Mouse (Mus musculus): Measurements from ENCODE around the gene Lcorl.

Gene Lcorl

GRCm38 (mm10) chr5:45857254-45858011 lies at the start of gene Lcorl:
TSS of gene Lcorl (minus strand) at chr5:45857615.
- under 1% methylated on average over 73 of the region's 79 CpGs for WGBS

- WGBS: 97% methylated on average over 2 of the region's 2 CpGs
These were observed 47.3 kb upstream of the Lcorl start for GRCm38 (mm10) chr5:45904683-45905082.

- WGBS: 81% methylated on average over 3 of the region's 3 CpGs
These were observed 45.8 kb upstream of the Lcorl start for GRCm38 (mm10) chr5:45903246-45903645.

DNA sequence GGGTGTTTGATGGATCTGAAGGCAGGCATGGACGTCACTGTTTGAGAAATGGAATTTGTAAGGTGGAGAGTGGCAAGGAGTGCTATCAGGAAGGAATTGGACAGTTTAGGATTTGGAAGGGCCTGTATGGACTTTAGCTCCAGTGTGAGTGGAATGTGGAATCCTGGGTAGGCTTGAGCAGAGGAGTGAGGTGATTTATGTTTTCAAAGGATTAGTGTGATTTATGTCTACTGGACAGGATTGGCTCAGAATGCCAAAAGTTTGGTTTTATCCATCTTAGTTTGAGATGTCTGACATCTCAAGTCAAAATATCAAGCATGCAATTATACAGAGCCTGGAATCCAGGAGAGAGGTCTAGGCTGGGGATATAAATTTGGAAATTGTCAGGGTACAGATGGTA lies 37.9 kb upstream of the Lcorl start:
- 82% methylated on average over 1 of the region's 1 CpGs for WGBS

- WGBS: 92% methylated on average over 3 of the region's 3 CpGs
These were observed 36.3 kb upstream of the Lcorl start for GRCm38 (mm10) chr5:45893696-45894095.

DNA sequence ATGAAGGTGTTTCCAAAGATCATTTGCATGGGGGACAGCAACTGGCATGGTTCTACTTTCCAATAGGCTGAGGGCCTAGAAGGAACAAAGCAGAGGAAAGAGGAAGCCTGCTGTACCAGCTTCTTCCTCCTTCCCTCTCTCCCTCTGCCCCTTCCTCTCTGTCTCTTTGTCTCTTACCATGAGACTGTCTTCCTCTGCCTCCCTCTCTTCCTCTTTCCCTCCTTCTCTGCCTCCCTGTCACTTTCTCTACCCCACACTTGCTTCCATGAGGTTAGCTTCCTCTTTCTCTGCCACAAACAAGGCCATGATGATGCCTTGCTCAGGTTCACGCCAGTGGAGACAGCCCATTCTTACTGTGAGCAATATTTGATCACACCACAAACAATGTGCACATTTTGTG lies 18.9 kb upstream of the Lcorl start:
- 98% methylated on average over 1 of the region's 1 CpGs for WGBS

DNA sequence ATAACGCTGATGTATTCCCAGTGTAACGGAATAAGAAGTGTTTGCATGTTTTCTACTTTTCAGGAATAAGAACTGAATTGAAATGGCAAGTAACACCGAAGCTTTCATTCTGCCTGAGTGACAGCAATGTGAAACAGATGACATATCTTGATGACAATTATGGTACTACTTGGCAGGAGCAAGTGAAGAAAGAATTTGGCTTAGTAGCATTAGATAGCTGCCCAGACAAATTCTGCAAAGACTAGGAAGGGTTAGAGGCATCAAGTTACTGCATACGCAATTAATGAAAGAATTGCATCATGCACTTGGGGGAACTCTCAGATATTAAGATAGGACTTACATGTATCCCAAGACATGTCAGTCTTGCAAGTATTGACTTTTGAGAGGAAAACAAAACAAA lies 18.1 kb upstream of the Lcorl start:
- 70% methylated on average over 4 of the region's 4 CpGs for WGBS

- WGBS: 69% methylated on average over 4 of the region's 4 CpGs
These were observed 17.0 kb upstream of the Lcorl start for GRCm38 (mm10) chr5:45874284-45875030.

DNA sequence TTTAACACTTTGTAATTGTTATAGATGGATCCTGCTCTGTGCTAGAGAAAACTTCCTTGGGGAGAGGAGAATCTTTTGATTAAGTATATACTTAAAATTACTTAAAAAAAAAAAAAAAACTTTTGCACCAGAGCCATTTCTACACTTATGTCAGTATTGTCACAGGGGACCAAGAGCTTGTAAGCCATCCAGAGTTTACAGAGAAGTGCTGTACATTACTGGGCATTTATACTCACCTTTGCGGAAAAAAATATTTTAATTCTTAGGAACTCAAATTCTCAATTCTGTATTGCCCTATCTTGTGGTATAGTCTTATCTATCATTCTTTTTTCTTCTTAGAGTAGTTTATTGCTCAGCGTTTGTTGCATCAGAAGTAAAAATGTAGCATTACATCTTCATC lies 953 bp upstream of the Lcorl start:
- 95% methylated on average over 2 of the region's 2 CpGs for WGBS

DNA sequence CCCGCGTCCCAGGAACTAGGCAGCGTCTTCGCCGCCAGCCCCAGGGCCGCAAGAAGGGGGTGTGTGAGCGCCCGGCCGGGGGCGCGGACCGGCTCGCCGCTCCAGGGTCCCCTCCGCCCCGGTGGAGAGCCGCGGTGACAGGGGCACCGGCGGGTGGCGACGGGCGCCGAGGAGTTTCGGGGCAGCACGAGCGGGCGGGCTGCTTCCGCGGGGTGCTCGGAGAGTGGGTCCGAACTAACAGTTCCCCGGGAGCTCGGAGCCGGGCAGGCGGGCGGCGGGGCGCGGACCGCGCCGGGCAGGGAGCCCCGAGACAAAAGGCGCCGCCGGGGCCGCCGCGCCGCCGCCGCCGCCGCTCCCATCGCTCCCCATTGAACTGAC lies 550 bp downstream of the Lcorl start:
- WGBS: 1% methylated on average over 31 of the region's 56 CpGs

- WGBS: under 1% methylated on average over 30 of the region's 37 CpGs
These were observed 1.1 kb downstream of the Lcorl start for GRCm38 (mm10) chr5:45856303-45856821.

DNA sequence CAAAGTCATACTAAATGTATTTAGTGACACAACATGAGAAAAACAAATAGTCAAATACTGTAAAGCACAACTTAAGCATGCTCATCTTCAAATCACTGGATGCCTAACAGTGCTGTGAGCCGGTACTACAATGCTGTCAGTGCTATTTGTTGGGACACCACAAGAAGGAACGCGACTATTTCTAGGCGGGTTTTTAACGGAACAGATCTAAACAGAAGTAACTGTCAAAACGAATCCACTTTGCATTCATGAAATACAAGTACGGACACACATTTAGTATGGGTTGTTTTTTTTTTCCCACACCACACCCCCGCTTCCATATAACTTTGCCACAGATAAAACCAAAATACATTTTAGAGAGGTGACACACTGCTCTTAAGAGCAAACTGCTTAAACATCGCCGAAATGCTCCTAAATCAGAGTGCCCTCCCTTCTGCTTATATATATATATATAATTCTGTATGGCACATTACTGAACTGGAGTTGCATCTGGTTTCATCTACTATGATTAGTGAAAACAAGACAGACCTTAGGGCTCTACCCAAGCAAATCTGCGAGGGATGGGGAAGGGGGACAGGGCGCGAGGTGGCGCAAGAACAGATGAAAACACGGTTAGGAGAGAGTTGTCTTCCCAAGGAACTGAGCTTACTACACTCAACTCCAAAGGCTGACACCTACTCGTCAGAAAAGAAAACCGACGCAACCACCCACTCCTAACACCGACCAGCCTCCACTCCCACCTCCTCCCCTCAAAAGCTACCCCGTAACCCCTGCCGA lies 1.7 kb downstream of the Lcorl start:
- WGBS: 3% methylated on average over 21 of the region's 21 CpGs

GRCm38 (mm10) chr5:45844723-45845122 lies 12.7 kb downstream of the Lcorl start:
- 87% methylated on average over 6 of the region's 6 CpGs for WGBS

GRCm38 (mm10) chr5:45835131-45835530 lies 22.3 kb downstream of the Lcorl start:
- WGBS: 91% methylated on average over 2 of the region's 2 CpGs

DNA sequence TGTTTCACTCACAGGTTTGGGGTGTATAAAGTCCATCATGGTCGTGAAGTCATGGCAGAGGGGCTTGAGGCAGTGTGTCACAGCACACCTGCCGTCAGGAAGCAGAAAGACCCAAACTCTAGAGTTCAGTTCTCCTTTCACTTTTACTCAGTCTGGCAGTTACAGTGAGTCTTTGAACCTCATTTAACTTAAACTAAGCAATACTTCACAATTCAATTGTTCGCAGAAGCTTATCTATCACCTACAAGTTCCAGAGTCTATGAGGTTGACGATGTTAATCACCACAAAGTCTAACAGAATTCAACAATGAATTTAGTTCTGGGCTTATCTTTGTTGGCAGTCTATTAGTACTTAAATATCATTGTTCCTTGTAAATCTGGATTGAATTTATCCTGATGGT lies 45.9 kb downstream of the Lcorl start:
- 96% methylated on average over 4 of the region's 4 CpGs for WGBS

DNA sequence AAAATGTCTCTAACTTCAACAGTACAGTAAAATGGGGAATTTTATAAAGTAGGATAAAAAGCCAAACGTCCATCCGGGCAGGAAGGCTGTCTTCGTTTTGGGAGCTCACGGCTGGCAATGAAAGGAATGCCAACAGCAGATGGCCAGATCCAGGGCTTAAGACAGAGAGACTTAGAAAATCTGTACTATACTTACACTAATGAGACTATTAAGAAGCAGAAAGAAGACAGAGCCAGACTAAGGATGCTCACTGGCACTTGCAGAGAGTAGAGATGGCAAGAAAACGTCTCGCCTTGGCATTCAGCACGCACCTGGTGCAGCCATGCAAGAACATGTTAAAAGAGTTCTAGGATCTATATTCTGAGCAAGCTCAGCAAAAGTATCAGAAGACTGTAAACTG lies 65.6 kb downstream of the Lcorl start:
- WGBS: 48% methylated on average over 7 of the region's 7 CpGs

DNA sequence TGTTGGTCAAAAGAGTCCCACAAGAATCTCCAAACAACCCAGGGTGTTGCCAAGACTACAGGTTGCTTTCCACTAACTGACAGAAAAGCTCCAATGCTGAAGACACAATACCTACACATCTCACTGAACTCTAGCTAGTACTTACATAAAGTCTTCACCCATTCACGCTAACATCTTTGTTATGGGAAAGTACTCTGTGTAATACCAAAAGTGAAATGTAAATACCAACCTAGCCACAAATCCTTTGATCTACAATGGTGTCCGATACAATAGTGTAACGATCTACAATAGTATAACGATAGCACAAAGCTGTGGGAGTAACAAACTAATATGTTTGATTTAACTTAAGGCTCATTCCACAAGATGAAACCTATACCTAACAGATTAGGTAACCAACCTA lies 67.2 kb downstream of the Lcorl start:
- WGBS: 98% methylated on average over 4 of the region's 4 CpGs

DNA sequence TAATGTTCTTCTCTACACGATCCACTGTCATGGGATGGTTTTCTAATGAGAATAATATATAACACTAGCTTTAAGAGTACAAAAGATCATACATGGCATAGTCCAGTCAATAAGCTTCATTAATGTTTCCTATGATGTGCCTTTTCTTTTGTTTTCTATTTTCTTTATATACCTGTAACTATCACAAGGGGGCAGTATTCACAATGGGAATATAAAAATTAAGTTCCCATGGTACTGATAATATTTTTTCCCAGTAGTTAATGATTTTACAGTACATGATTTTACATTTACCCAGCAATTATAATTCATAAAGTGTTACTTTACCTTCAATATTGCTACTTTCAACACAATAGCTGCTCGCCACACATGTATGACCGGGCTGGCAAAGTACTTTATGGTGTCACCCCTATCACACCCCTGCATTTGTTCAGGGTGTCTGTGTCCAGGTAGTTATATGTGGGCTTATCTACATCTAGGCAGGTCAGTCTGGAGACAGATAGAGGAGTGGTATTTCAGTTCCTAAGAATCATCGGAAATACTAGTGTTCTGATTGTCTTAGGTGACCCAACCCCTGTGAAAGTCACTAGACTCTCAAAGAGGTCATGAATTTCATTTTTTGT lies 99.8 kb downstream of the Lcorl start:
- WGBS: 87% methylated on average over 4 of the region's 4 CpGs

DNA sequence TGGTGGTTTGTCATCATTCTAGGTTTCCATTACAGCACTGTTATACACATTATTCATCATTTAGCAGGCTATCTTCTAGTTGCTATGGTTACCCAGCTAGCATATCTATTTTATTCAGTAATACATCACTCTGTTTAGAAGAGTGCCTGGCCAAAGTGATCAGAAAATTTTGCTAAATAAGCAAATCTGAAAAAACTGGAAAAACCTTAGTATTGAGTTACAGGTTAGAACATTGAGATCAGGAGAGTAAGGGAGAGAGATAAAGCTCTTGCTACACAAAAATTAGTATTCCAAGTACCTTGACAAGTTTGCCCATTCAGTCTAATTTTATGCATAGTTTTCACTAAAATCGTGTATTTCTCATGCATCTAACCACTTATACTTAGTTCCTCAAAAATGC lies 119.5 kb downstream of the Lcorl start:
- 63% methylated on average over 1 of the region's 1 CpGs for WGBS

DNA sequence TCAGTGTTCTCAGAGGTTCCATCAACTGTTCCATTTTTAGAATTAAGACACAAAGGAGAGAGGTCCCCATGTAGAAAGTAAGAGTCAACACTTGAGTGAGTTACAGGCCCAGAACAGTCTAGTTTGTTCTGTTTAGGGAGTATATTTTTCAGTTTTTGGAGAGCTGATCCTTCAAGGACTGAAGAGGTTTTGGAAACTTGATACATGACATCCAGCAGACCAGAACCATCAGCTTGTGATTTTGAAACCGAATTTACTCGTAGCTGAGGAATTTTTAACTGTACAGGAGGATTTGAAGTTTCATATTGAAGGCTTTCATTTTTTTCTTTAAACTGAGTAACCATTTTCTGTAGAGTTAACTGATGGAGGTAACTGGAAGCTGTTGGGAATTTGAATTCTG lies 123.7 kb downstream of the Lcorl start:
- 91% methylated on average over 2 of the region's 2 CpGs for WGBS

GRCm38 (mm10) chr5:45718848-45719488 lies 138.4 kb downstream of the Lcorl start:
- 89% methylated on average over 6 of the region's 6 CpGs for WGBS
